Mouse (Mus musculus): Measurements from ENCODE around the gene Slc16a8. TPM values are rescaled to one million over a fixed set of nuclear protein-coding genes. Genes with fewer than 3 reads are reported as not detected.

The Slc16a8 gene
- polyA plus RNA-seq, 1 experiment from 2014 or later: not detected

- Histone ChIP-seq H3K27ac (ENCODE audit: low read depth, low read length) (no peak overlapping the region), H3K27me3 (ENCODE audit: control insufficient read depth, insufficient read depth, low read length) (peaks cover 41% of the 10 kb centered on the region), H3K36me3 (ENCODE audit: control insufficient read depth, insufficient read depth, low read length) (no peaks in the 10 kb centered on the region), H3K9ac (ENCODE audit: low read length) (peak overlapping the region; percentile 57), H3K9me3 (ENCODE audit: control insufficient read depth, low read length) (no peaks in the 10 kb centered on the region), H3K4me2 (ENCODE audit: low read depth) (peak overlapping the region; percentile 100), H3K4me1 (ENCODE audit: control insufficient read depth, insufficient read depth, low read length) (peaks cover 7% of the 10 kb centered on the region; the same call in 1 of the 2 replicates), H3K4me3 (ENCODE audit: low read depth, low read length) (peak overlapping the region; percentile 58)
- DNase-seq (ENCODE audit: low spot score) (peak; percentile 64), ATAC-seq (ENCODE audit: insufficient read depth, low FRiP score, low TSS enrichment) (peak; percentile 55)
- under 1% methylated on average over 42 of the region's 62 CpGs for WGBS
These were observed 6.6 kb upstream of the Slc16a8 start for GRCm38 (mm10) chr15:79261095-79261725.

- no peak for ATAC-seq (ENCODE audit: insufficient read depth, low FRiP score, low TSS enrichment)
- Histone ChIP-seq H3K9me3 (ENCODE audit: control insufficient read depth, low read length) (no peaks in the 10 kb centered on the region), H3K9ac (ENCODE audit: low read length) (no peak overlapping the region), H3K4me3 (ENCODE audit: low read depth, low read length) (no peak overlapping the region), H3K27me3 (ENCODE audit: control insufficient read depth, insufficient read depth, low read length) (peaks cover 44% of the 10 kb centered on the region), H3K4me2 (ENCODE audit: low read depth) (no peak overlapping the region), H3K36me3 (ENCODE audit: control insufficient read depth, insufficient read depth, low read length) (no peaks in the 10 kb centered on the region), H3K4me1 (ENCODE audit: control insufficient read depth, insufficient read depth, low read length) (peaks cover 7% of the 10 kb centered on the region; the same call in 1 of the 2 replicates), H3K27ac (ENCODE audit: low read depth, low read length) (no peak overlapping the region)
- DNase-seq (ENCODE audit: low spot score): no peak
- 28% methylated on average over 17 of the region's 17 CpGs for WGBS
These were observed 4.0 kb upstream of the Slc16a8 start for GRCm38 (mm10) chr15:79258521-79258920.

GRCm38 (mm10) chr15:79252580-79252979, 2.0 kb downstream of the Slc16a8 start:
- Histone ChIP-seq H3K27me3 (ENCODE audit: control insufficient read depth, insufficient read depth, low read length) (peaks cover 32% of the 10 kb centered on the region), H3K27ac (ENCODE audit: low read depth, low read length) (no peak overlapping the region), H3K36me3 (ENCODE audit: control insufficient read depth, insufficient read depth, low read length) (no peaks in the 10 kb centered on the region), H3K9me3 (ENCODE audit: control insufficient read depth, low read length) (no peaks in the 10 kb centered on the region), H3K9ac (ENCODE audit: low read length) (peak overlapping the region; percentile 49), H3K4me2 (ENCODE audit: low read depth) (peak overlapping the region; percentile 65), H3K4me1 (ENCODE audit: control insufficient read depth, insufficient read depth, low read length) (peaks cover 3% of the 10 kb centered on the region; the same call in 1 of the 2 replicates), H3K4me3 (ENCODE audit: low read depth, low read length) (peak overlapping the region; percentile 28)
- ATAC-seq (ENCODE audit: insufficient read depth, low FRiP score, low TSS enrichment) (no peak), DNase-seq (ENCODE audit: low spot score) (no peak)
- 29% methylated on average over 24 of the region's 24 CpGs for WGBS

- Histone ChIP-seq H3K27ac (ENCODE audit: low read depth, low read length) (no peak overlapping the region), H3K27me3 (ENCODE audit: control insufficient read depth, insufficient read depth, low read length) (peaks cover 32% of the 10 kb centered on the region)
- 3% methylated on average over 60 of the region's 61 CpGs for WGBS
These were observed 2.6 kb downstream of the Slc16a8 start for GRCm38 (mm10) chr15:79251781-79252491.

GRCm38 (mm10) chr15:79251168-79251567, 3.4 kb downstream of the Slc16a8 start:
- no peak overlapping the region for H3K9ac ChIP-seq (ENCODE audit: low read length)
- no peak overlapping the region for H3K4me2 ChIP-seq (ENCODE audit: low read depth)
- H3K27me3 ChIP-seq (ENCODE audit: control insufficient read depth, insufficient read depth, low read length): peaks cover 32% of the 10 kb centered on the region
- no peaks in the 10 kb centered on the region for H3K9me3 ChIP-seq (ENCODE audit: control insufficient read depth, low read length)
- no peak overlapping the region for H3K27ac ChIP-seq (ENCODE audit: low read depth, low read length)
- H3K4me3 ChIP-seq (ENCODE audit: low read depth, low read length): no peak overlapping the region
- DNase-seq (ENCODE audit: low spot score): no peak
- no peak for ATAC-seq (ENCODE audit: insufficient read depth, low FRiP score, low TSS enrichment)
- WGBS: 54% methylated on average over 7 of the region's 7 CpGs
- no peaks in the 10 kb centered on the region for H3K36me3 ChIP-seq (ENCODE audit: control insufficient read depth, insufficient read depth, low read length)
- H3K4me1 ChIP-seq (ENCODE audit: control insufficient read depth, insufficient read depth, low read length): peaks cover 3% of the 10 kb centered on the region; the same call in 1 of the 2 replicates

More at GRCm38 (mm10) chr15:79251781-79252491, 2.6 kb downstream of the Slc16a8 start:
- H3K4me2 ChIP-seq (ENCODE audit: low read depth): peak overlapping the region; percentile 65
- H3K9me3 ChIP-seq (ENCODE audit: control insufficient read depth, low read length): no peaks in the 10 kb centered on the region
- no peaks in the 10 kb centered on the region for H3K36me3 ChIP-seq (ENCODE audit: control insufficient read depth, insufficient read depth, low read length)
- peaks cover 3% of the 10 kb centered on the region; the same call in 1 of the 2 replicates for H3K4me1 ChIP-seq (ENCODE audit: control insufficient read depth, insufficient read depth, low read length)
- peak; percentile 47 for DNase-seq (ENCODE audit: low spot score)
- ATAC-seq (ENCODE audit: insufficient read depth, low FRiP score, low TSS enrichment): peak; percentile 53; the same call in 1 of the 2 replicates
- H3K4me3 ChIP-seq (ENCODE audit: low read depth, low read length): peak overlapping the region; percentile 28
- peak overlapping the region; percentile 49 for H3K9ac ChIP-seq (ENCODE audit: low read length)

GRCm38 (mm10) chr15:79250236-79250635, 4.3 kb downstream of the Slc16a8 start:
- no peak overlapping the region for H3K4me3 ChIP-seq (ENCODE audit: low read depth, low read length)
- no peak overlapping the region for H3K9ac ChIP-seq (ENCODE audit: low read length)
- H3K36me3 ChIP-seq (ENCODE audit: control insufficient read depth, insufficient read depth, low read length): no peaks in the 10 kb centered on the region
- ATAC-seq (ENCODE audit: insufficient read depth, low FRiP score, low TSS enrichment) (no peak), DNase-seq (ENCODE audit: low spot score) (no peak)
- H3K4me1 ChIP-seq (ENCODE audit: control insufficient read depth, insufficient read depth, low read length): peaks cover 3% of the 10 kb centered on the region; the same call in 1 of the 2 replicates
- H3K4me2 ChIP-seq (ENCODE audit: low read depth): no peak overlapping the region
- WGBS: 85% methylated on average over 2 of the region's 2 CpGs
- no peaks in the 10 kb centered on the region for H3K9me3 ChIP-seq (ENCODE audit: control insufficient read depth, low read length)
- H3K27ac ChIP-seq (ENCODE audit: low read depth, low read length): no peak overlapping the region
- peaks cover 32% of the 10 kb centered on the region for H3K27me3 ChIP-seq (ENCODE audit: control insufficient read depth, insufficient read depth, low read length)

- 95% methylated on average over 3 of the region's 3 CpGs for WGBS
- no peaks in the 10 kb centered on the region for H3K4me1 ChIP-seq (ENCODE audit: control insufficient read depth, insufficient read depth, low read length)
- no peak overlapping the region for H3K4me2 ChIP-seq (ENCODE audit: low read depth)
- ATAC-seq (ENCODE audit: insufficient read depth, low FRiP score, low TSS enrichment) (no peak), DNase-seq (ENCODE audit: low spot score) (no peak)
- peaks cover 12% of the 10 kb centered on the region for H3K36me3 ChIP-seq (ENCODE audit: control insufficient read depth, insufficient read depth, low read length)
- H3K27ac ChIP-seq (ENCODE audit: low read depth, low read length): no peak overlapping the region
- no peaks in the 10 kb centered on the region for H3K9me3 ChIP-seq (ENCODE audit: control insufficient read depth, low read length)
- no peak overlapping the region for H3K9ac ChIP-seq (ENCODE audit: low read length)
- no peak overlapping the region for H3K4me3 ChIP-seq (ENCODE audit: low read depth, low read length)
- no peaks in the 10 kb centered on the region for H3K27me3 ChIP-seq (ENCODE audit: control insufficient read depth, insufficient read depth, low read length)
These were observed 9.2 kb downstream of the Slc16a8 start for GRCm38 (mm10) chr15:79245321-79245720.

GRCm38 (mm10) chr15:79244071-79244893, 10.3 kb downstream of the Slc16a8 start:
- ATAC-seq (ENCODE audit: insufficient read depth, low FRiP score, low TSS enrichment): no peak
- no peaks in the 10 kb centered on the region for H3K27me3 ChIP-seq (ENCODE audit: control insufficient read depth, insufficient read depth, low read length)
- H3K4me1 ChIP-seq (ENCODE audit: control insufficient read depth, insufficient read depth, low read length): no peaks in the 10 kb centered on the region
- no peak overlapping the region for H3K9ac ChIP-seq (ENCODE audit: low read length)
- H3K4me3 ChIP-seq (ENCODE audit: low read depth, low read length): no peak overlapping the region
- DNase-seq (ENCODE audit: low spot score): no peak
- H3K4me2 ChIP-seq (ENCODE audit: low read depth): no peak overlapping the region
- no peak overlapping the region for H3K27ac ChIP-seq (ENCODE audit: low read depth, low read length)
- WGBS: 75% methylated on average over 7 of the region's 7 CpGs
- H3K9me3 ChIP-seq (ENCODE audit: control insufficient read depth, low read length): no peaks in the 10 kb centered on the region
- H3K36me3 ChIP-seq (ENCODE audit: control insufficient read depth, insufficient read depth, low read length): peaks cover 15% of the 10 kb centered on the region
